Mouse (Mus musculus) heart, embryonic 16.5 days (tissue): Measurements from ENCODE around the gene Gpx3. TPM values are rescaled to one million over a fixed set of nuclear protein-coding genes. Genes with fewer than 3 reads are reported as not detected.

ENCODE experiments used
- ATAC-seq: fragments of 200-750 bp; cut with Nextera tagmentation; replicated peaks from 2 replicates; pipeline ENCODE4 v1.8.0; 2017; ENCODE audit warnings: moderate number of reproducible peaks; ENCODE audit not compliant: insufficient read depth, low FRiP score; ENCODE audit errors: extremely low read depth
- H3K27ac ChIP-seq: fragments of 300-500 bp; sonication (generic); 2 replicates; pipeline ENCODE4 v1.5.1; 2014; ENCODE audit warnings: mild to moderate bottlenecking, low read length, control low read depth, moderate library complexity
- H3K27me3 ChIP-seq: fragments of 300-500 bp; sonication (generic); 2 replicates; pipeline ENCODE4 v1.6.1; 2014; ENCODE audit warnings: low read length, mixed read lengths; ENCODE audit not compliant: control insufficient read depth, insufficient read depth
- H3K36me3 ChIP-seq: fragments of 300-500 bp; sonication (generic); 2 replicates; pipeline ENCODE4 v1.6.1; 2014; ENCODE audit not compliant: control insufficient read depth, insufficient read depth
- H3K4me1 ChIP-seq: fragments of 300-500 bp; sonication (generic); 2 replicates; pipeline ENCODE4 v1.6.1; 2014; ENCODE audit warnings: low read length, mixed read lengths; ENCODE audit not compliant: control insufficient read depth, insufficient read depth
- H3K4me2 ChIP-seq: fragments of 300-500 bp; sonication (generic); 2 replicates; pipeline ENCODE4 v1.6.1; 2014; ENCODE audit warnings: low read depth, mild to moderate bottlenecking, control low read depth, low read length
- H3K4me3 ChIP-seq: fragments of 300-500 bp; sonication (generic); 2 replicates; pipeline ENCODE4 v1.5.1; 2014; ENCODE audit warnings: mild to moderate bottlenecking, control low read depth, low read length
- H3K9ac ChIP-seq: fragments of 300-500 bp; sonication (generic); 2 replicates; pipeline ENCODE4 v1.6.1; 2014; ENCODE audit warnings: low read length, control low read depth
- H3K9me3 ChIP-seq: fragments of 300-500 bp; sonication (generic); replicated peaks from 2 replicates; pipeline ENCODE4 v1.6.1; 2016; ENCODE audit warnings: low read length; ENCODE audit not compliant: control insufficient read depth
- WGBS: fragments of 180-500 bp; shearing (Covaris S2); extraction: QIAGEN DNeasy Blood & Tissue Kit; methylation state at CpG from one replicate; pipeline ENCODE4 v1.1.7; 2014; 5-methylcytosine and 5-hydroxymethylcytosine counted together
- polyA plus RNA-seq: library from polyadenylated mRNA; unstranded; fragments of >200 nt; fragmentation: Nextera tagmentation; extraction: Ambion mirVana; gene quantifications from 2 replicates; pipeline ENCODE4 v1.2.1, GENCODE M21; 2015

The Gpx3 gene
- polyA plus RNA-seq, 1 experiment from 2014 or later, result 1,022 TPM

GRCm38 (mm10) chr11:54905931-54906330 is 3.7 kb downstream of the Gpx3 start:
- no peaks in the 10 kb centered on the region for H3K27me3 ChIP-seq
- no peak overlapping the region for H3K4me3 ChIP-seq
- peaks cover 13% of the 10 kb centered on the region; the same call in 1 of the 2 replicates for H3K36me3 ChIP-seq
- 30% methylated on average over 4 of the region's 4 CpGs for WGBS
- H3K27ac ChIP-seq, result peak overlapping the region; percentile 34
- peaks cover 19% of the 10 kb centered on the region for H3K4me1 ChIP-seq
- H3K9me3 ChIP-seq, result no peaks in the 10 kb centered on the region
- no peak overlapping the region for H3K4me2 ChIP-seq
- H3K9ac ChIP-seq, result peak overlapping the region; percentile 39; the same call in 1 of the 2 replicates
- no peak for ATAC-seq

GRCm38 (mm10) chr11:54906466-54906865 is 4.2 kb downstream of the Gpx3 start:
- no peak overlapping the region for H3K4me3 ChIP-seq
- WGBS, result 49% methylated on average over 4 of the region's 4 CpGs
- no peaks in the 10 kb centered on the region for H3K27me3 ChIP-seq
- peak overlapping the region; percentile 34 for H3K27ac ChIP-seq
- H3K4me1 ChIP-seq, result peaks cover 19% of the 10 kb centered on the region
- H3K36me3 ChIP-seq, result peaks cover 17% of the 10 kb centered on the region
- ATAC-seq, result no peak
- H3K9me3 ChIP-seq, result no peaks in the 10 kb centered on the region
- no peak overlapping the region for H3K4me2 ChIP-seq
- peak overlapping the region; percentile 39; the same call in 1 of the 2 replicates for H3K9ac ChIP-seq

GRCm38 (mm10) chr11:54907259-54907658 is 5.0 kb downstream of the Gpx3 start:
- no peak for ATAC-seq
- H3K9ac ChIP-seq, result no peak overlapping the region
- peaks cover 19% of the 10 kb centered on the region for H3K36me3 ChIP-seq
- H3K27me3 ChIP-seq, result no peaks in the 10 kb centered on the region
- peaks cover 18% of the 10 kb centered on the region for H3K4me1 ChIP-seq
- 84% methylated on average over 5 of the region's 5 CpGs for WGBS
- H3K4me2 ChIP-seq, result no peak overlapping the region
- H3K27ac ChIP-seq, result no peak overlapping the region
- no peaks in the 10 kb centered on the region for H3K9me3 ChIP-seq
- no peak overlapping the region for H3K4me3 ChIP-seq

GRCm38 (mm10) chr11:54909273-54909672 is 7.0 kb downstream of the Gpx3 start:
- Histone ChIP-seq H3K27me3 (no peaks in the 10 kb centered on the region), H3K36me3 (peaks cover 31% of the 10 kb centered on the region), H3K9ac (no peak overlapping the region), H3K27ac (no peak overlapping the region), H3K4me3 (no peak overlapping the region), H3K9me3 (no peaks in the 10 kb centered on the region), H3K4me2 (no peak overlapping the region), H3K4me1 (peaks cover 7% of the 10 kb centered on the region)
- ATAC-seq, result no peak
- WGBS, result 86% methylated on average over 11 of the region's 11 CpGs

GRCm38 (mm10) chr11:54910081-54910665 is 7.9 kb downstream of the Gpx3 start:
- peaks cover 39% of the 10 kb centered on the region for H3K36me3 ChIP-seq
- no peak overlapping the region for H3K9ac ChIP-seq
- no peak for ATAC-seq
- H3K9me3 ChIP-seq, result no peaks in the 10 kb centered on the region
- H3K27ac ChIP-seq, result no peak overlapping the region
- no peak overlapping the region for H3K4me2 ChIP-seq
- H3K27me3 ChIP-seq, result no peaks in the 10 kb centered on the region
- 84% methylated on average over 12 of the region's 12 CpGs for whole genome bisulfite sequencing
- peaks cover 5% of the 10 kb centered on the region for H3K4me1 ChIP-seq
- H3K4me3 ChIP-seq, result no peak overlapping the region

GRCm38 (mm10) chr11:54911201-54911600 is 8.9 kb downstream of the Gpx3 start:
- H3K4me2 ChIP-seq, result no peak overlapping the region
- 93% methylated on average over 3 of the region's 3 CpGs for WGBS
- ATAC-seq, result no peak
- H3K36me3 ChIP-seq, result peaks cover 46% of the 10 kb centered on the region
- H3K9ac ChIP-seq, result no peak overlapping the region
- H3K27me3 ChIP-seq, result no peaks in the 10 kb centered on the region
- peaks cover 2% of the 10 kb centered on the region for H3K4me1 ChIP-seq
- H3K4me3 ChIP-seq, result no peak overlapping the region
- H3K27ac ChIP-seq, result no peak overlapping the region
- H3K9me3 ChIP-seq, result no peaks in the 10 kb centered on the region

- Histone ChIP-seq H3K4me3 (no peak overlapping the region), H3K9me3 (no peaks in the 10 kb centered on the region), H3K27ac (no peak overlapping the region), H3K9ac (no peak overlapping the region), H3K36me3 (peaks cover 53% of the 10 kb centered on the region), H3K27me3 (no peaks in the 10 kb centered on the region), H3K4me2 (no peak overlapping the region), H3K4me1 (no peaks in the 10 kb centered on the region)
- ATAC-seq, result no peak
- 92% methylated on average over 7 of the region's 7 CpGs for WGBS
These were observed 9.6 kb downstream of the Gpx3 start for GRCm38 (mm10) chr11:54911671-54912502.

- 72% methylated on average over 9 of the region's 9 CpGs for WGBS
- Histone ChIP-seq H3K4me1 (no peaks in the 10 kb centered on the region), H3K9me3 (no peaks in the 10 kb centered on the region), H3K4me3 (no peak overlapping the region), H3K27ac (no peak overlapping the region), H3K9ac (no peak overlapping the region), H3K27me3 (no peaks in the 10 kb centered on the region), H3K36me3 (peaks cover 61% of the 10 kb centered on the region), H3K4me2 (no peak overlapping the region)
- ATAC-seq, result no peak
These were observed 10.5 kb downstream of the Gpx3 start for GRCm38 (mm10) chr11:54912503-54913316.
